Mouse (Mus musculus) urinary bladder, postnatal 10 days (tissue): ENCODE data around the gene Grid2.

Experiments
- DNase-seq: peaks from one replicate; pipeline ENCODE4 v3.0.0; 2022; ENCODE audit warnings: low spot score

Grid2 gene

DNA sequence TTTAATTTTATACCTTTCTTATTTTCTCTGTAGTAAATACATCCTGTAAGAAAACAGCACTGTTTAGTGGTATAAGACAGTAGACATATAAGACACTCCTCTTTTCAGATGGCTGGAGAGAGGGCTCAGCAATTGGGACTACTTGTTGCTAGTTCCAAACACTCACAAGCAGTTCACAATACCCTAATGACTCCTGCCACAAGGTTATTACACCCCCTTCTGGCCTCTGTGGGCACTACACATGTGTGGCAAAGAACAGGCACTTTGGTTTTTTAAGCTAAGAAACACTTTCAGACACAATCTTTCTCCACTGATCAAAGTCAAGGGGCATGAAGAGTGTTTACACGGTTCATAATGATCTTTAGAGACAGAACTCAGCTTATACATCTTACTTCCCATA lies 1352.3 kb downstream of the Grid2 start:
- no peak for DNase-seq

DNA sequence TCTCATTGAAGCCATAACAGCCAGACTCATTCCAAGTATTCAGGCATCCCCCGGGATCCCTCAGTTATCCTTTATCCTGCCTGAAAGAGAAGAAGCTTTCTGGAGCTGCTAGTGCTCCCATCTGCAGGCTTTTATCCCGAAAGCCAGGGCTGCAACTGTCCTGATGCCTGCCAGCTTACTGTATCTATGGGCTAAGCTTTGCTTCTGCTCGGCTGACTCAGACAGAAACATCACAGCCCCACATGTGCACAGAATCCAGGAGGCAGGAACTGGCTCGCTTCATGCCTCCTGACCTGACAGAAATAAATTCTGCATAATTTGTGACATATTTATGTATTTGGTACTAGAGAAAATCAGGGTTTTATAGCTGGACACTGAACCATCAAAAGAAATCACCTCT lies 1361.2 kb downstream of the Grid2 start:
- DNase-seq, result no peak

DNA sequence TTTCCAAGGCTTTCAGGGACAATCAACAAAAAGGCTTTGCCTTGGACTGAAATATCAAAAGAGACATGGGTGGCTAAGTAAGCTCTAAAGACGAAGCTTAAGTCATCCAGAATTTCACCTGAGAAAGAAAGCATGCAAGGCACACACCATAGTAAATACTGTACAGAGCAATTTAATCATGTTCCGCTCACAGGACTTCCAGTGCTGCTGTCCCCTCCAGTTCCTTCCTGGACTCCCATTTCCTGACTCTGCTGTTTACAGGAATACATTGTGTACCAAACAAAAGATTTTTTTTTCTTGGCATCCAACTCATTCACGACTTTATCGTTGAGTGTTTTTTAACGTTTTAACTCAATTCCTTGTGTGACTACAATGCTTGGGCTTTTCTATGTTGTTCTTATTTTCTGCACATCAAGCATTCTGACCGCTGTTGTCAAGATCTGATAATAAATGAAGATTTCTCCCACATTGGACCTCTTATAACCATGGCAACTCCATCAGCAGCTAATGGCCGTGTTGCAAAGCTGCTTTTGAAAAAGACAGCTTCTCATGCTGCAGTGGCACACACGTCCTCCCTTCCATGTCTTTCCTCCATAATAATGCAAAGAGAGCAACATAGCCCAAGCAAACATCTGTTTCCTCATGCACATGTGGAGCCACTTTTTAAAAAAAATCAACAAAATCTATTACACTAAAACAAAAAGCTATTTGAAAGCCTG lies 1361.9 kb downstream of the Grid2 start:
- DNase-seq, result no peak

DNA sequence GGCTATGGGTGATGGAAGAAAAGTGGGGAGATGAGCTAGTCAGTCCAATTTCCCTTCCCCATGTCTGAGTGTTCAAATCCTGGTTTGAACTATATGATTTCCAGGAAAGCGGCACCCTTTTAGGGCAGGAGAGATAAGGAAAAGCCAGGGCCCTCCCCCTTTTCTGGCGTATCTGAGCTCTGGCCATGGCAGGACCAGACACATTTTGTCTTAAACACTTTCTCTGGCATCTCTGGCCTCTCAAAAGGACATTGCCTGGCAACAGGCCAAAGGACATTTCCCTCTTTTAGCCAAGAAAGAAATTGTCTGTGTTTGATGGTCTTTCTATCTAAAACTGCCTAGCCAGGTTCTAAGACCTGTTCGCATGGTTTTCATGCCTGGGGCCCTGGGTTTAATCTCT lies 1367.7 kb downstream of the Grid2 start:
- DNase-seq, result no peak

DNA sequence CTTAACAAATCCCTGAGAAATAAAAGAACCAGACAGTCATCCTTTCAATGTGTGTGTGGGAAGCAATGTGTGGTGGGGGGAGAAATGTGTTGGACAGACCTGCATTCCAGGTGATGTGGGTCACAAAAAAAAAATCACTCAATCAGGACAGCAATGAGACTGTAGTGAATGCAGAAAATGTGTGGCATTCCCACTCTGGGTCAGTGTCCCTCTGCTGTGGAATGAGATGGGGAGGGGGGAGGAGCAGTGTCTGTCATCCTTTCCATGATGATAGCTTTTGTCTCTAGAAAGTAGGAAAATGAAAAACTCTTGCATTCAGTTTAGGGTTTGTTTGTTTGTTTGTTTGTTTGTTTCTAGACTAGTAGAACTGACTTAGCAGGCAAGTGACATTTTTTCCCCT lies 1392.0 kb downstream of the Grid2 start:
- DNase-seq, result no peak

DNA sequence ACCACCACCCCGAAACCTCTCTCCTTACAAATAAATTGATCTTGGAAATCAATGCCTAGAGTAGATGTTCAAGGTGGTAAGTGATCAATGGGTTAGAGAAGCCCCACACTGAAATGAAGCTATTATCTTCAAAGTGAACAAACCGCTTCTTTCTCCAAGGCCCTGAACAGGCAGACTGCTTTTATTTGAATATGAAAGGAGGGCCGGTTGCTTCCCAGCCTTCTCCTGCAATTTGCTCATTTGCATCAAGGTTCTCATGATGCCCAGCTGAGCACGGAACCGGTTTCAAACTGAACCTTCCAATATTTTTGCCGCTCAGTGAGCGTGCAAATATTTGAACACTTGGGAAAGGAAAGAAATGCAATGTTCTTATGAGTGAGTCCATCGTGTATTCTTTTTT lies 1392.5 kb downstream of the Grid2 start:
- DNase-seq, result no peak

DNA sequence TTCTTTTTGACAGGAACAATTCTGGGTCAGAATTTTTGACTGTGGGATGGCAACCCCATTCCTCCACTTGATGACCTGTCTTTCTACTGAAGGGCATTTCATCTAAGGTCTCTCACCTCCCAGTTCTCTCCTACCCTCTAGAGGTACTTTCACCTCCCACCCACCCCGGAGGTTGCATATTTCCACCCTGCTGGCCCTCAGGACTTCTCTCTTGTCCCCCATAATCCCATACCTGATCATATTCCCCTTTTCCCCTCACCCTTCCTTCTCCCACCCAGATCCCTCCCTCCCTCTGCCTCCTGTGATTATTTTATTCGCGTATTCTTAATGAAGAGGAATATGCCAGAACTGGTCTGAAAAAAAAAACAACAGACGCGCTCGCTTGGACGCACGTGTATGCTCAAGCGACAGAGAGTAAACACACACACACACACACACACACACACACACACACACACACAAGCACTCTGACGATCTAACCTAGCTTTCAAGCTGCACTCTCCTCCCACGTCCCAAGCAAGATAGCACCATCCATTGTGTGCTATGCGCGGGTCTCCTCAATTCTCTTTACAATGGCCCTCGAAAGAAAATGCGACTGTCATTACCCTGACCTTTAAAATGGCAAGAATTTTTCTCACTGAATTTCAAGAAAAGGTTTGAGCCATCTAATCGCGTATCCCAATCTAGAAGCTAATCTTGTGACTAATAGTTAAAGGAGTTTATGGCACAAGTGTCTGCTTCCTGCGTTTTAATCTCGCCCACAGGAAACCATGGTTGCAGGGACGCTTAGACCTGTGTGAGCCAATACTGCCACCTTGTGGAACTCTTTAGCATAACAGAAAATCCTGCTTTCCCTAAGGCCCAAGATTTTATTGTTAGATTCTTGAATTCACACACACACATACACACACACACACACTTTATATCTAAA lies 1393.9 kb downstream of the Grid2 start:
- DNase-seq, result no peak

DNA sequence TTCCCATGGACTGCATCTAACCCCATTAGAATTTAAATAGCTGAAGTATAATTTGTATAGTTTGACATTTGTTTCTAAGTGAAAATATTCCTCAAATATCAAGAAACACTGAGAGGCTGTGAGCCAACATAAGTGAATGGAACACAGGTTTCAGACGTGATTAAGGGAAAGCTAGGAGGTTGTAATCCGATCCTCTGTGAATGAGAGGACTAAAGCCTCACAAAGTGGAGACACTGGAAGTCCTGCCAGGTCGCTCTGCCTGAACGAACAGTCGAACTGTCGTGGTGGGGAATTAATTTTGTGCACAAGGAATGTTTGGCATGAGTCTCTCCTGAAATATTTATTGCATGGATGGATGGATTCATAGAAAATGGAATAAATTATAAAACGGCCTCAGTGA lies 1395.1 kb downstream of the Grid2 start:
- DNase-seq, result no peak

DNA sequence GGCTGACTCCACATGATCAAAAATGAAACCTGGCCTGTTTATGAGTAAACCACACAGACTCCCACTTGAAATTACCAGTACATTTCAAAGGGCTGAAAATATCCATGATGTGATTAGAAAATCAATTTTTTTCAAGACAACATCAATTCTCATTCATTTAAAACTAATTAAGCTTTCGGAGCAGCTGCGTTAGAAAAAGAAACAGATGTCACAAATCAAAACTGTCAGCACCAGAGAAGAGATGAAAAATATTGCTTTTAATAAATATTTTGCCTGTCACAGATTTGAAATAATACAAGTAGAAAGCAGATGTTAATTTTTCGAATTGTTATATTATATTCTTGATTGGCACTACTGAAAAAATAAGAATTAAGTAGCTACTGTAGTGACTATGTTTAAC lies 1415.3 kb downstream of the Grid2 start:
- no peak for DNase-seq

DNA sequence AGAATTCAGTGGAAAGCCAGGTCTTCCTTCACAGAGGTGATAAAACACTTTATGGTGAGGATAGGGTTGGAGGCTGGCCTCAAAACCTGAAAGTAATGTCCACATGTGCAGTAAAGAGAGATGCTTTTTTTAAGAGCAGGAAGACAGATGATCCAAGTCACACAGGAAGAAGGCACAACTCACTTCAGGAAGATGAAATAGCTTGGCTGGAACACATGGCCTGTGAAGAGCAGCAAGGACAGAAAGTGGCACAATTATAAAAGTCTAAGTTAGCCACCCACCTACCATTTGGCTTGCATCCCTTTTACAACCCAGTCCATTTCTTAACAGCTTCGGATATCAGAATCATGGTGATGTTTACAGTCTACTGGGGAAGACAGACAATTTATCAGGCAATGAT lies 1423.1 kb downstream of the Grid2 start:
- no peak for DNase-seq

DNA sequence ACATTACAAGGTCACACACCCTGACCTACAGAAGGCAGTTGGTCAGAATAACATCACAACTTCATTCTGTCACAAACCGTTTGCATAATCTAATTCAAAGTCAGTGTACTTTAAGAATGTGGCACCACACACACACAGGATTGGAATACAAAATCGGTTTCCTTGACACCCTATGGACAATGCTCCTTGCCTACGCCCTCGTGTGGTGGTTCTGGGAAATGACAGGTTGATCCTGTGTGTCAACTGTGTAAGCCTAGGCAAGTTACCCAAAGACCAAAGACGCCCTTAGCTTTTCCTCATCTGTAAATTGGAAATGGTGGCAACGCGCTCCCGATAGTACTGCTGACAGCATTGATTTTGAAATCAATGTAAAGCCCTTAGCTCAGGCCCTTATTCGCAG lies 1428.3 kb downstream of the Grid2 start:
- DNase-seq, result no peak

DNA sequence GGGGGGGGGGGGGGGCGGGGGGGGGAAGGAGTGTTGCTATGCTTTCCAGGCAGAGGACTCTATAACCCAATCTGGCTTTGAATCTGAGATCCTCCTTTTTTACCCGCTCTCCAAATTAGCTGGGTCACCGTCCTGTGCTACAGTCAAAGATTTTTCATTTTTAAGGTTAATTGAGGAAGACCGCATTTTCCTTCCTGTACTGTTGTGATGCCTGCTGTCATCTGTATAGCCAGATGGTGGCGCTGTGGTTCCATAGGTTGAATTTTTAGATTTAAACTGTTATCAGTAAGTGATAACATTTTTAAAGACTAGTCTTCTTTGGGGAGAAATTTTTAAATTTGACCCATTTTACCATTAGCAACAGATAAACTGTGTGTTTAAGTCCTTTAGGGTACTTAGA lies 1429.3 kb downstream of the Grid2 start:
- DNase-seq, result no peak

DNA sequence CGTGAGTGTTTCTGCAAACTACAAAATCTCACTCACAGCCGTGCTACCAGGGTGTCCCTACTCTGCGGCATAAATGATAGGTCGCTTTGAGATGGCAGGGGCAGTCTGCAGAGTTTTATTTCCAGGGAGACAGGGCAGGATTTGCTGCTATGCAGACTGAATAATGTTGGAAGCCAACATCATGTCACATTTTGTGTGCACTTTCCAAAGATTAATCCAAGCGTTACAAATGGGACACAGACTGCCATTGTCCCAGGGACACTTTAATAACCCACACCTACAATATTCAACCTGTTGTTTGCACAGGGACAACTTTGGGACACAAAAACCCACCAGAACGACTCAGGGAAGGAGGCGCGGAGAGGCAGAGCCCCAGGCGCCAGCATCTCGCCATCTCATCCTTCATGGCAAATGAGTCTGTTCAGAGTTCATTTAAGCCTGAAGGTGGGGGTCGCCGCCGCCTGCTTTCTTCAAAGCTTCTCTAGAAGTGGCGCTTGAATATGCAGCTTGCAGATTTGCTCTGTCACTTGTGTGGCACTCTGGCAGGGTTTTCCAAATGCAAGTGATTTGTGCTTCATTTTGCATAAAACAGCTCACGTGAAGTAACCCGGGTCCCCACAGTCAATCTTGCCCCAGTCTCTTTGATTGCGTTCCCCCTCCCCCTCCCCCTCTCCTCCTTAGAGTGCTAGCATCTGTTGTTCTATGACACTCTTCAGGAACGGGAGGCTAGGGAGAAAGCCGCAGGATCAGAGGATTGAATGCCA lies 1432.7 kb downstream of the Grid2 start:
- DNase-seq, result no peak

DNA sequence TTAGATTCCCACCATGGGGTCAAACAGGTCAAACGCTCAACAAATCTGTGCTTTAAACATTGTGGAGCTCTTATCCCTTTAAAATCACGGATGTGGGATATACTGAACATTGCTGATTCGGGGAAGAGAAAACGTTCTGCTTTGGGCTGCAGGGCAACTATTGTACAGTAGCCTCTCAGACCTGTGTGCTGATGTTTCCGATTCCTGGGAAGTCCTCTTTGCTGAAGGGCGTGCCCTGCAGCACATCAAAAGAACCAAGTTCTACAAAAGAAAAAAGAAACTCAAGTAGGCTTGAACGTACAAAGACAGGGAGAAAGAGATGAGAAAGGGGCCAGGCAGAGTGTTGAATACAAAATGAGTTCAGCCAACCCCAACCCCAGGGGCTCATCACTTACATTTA lies 1439.0 kb downstream of the Grid2 start:
- DNase-seq, result no peak

DNA sequence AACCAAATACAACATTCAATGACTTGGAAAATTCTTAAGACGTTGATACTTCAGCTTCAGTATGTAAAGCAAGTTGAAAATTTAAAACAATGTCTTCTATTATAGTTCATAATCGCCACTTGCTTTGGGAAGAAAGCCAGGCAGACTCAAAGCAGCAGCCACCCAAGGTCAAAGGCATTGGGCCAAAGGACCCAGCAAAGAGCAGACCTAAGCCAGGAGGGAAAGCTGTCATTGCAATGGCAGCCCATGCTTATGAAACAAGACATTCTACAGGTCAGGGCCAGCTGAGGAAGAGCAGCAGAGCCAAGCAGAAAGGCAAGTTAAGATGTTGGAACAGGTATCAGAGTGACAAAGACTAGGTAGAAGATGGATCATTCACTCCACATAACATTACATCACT lies 1448.0 kb downstream of the Grid2 start:
- no peak for DNase-seq

DNA sequence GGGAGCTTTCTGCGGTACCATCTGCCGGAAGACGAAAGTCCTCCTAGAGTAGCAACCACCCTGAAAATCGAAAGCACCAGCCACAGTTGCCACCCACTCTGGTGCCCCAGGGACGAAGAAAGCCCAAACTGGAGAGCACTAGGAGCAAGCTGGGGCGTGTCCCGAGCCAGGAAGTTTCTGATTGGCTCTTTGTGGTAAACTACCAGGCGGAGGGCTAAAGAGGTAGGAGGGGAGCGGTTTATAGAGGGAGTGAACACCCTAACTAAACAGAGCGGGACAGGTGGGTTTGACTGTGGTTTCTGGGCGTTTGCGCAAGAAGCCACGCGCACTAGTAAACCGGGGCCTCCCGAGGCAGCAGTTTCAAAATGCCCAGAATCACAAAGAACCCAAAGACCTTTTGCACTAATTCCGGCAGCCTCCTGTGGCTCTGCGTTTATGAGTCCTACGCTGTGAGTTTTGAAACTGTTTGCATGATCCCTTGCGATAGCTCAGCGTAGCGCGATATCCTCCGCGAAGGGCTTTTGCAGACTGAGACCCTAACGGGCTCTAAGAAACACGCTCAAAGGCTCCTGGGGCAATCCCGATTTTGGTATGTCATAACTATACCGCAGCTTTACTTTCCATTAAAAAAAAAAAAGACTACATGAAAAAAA lies 1472.2 kb downstream of the Grid2 start:
- no peak for DNase-seq

DNA sequence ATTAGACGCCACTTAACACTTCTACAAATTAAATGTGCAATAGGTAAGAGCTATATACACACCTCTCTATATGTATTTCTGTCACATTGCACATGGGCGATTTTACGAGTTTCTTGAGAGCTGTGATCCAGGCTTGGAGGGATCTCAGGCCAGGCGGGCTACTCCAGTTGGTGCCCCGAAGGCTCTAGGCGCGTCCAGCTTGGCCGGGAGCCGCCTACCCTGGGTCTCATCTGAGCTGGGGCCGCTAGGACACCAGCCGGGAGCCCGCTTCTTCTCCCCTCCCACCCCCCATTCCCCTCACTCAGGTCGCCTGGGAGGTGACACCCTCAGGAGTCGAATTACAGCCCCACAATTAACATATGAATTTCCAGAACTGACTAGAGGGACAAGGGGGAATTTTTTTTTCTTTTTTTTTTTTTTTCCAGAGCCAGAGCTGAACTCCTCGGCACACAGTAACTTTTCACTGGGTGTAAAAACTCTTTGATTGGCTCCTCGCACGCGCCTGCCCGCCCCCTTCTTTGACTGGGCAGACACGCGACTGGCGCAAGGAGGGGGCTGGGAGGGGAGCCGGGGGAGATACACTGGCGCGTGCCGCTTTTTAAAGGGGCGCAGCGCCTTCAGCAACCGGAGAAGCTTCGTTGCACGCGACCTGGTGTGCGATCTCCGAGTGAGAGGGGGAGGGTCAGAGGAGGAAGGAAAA lies 1473.0 kb downstream of the Grid2 start, which contains the start of gene Atoh1:
Gene Atoh1 (plus strand): TSS at position 627 of the 700 bp plus-strand sequence.
- DNase-seq, result no peak

DNA sequence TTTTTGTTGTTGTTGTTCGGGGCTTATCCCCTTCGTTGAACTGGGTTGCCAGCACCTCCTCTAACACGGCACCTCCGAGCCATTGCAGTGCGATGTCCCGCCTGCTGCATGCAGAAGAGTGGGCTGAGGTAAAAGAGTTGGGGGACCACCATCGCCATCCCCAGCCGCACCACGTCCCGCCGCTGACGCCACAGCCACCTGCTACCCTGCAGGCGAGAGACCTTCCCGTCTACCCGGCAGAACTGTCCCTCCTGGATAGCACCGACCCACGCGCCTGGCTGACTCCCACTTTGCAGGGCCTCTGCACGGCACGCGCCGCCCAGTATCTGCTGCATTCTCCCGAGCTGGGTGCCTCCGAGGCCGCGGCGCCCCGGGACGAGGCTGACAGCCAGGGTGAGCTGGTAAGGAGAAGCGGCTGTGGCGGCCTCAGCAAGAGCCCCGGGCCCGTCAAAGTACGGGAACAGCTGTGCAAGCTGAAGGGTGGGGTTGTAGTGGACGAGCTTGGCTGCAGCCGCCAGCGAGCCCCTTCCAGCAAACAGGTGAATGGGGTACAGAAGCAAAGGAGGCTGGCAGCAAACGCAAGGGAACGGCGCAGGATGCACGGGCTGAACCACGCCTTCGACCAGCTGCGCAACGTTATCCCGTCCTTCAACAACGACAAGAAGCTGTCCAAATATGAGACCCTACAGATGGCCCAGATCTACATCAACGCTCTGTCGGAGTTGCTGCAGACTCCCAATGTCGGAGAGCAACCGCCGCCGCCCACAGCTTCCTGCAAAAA lies 1473.7 kb downstream of the Grid2 start:
- no peak for DNase-seq

DNA sequence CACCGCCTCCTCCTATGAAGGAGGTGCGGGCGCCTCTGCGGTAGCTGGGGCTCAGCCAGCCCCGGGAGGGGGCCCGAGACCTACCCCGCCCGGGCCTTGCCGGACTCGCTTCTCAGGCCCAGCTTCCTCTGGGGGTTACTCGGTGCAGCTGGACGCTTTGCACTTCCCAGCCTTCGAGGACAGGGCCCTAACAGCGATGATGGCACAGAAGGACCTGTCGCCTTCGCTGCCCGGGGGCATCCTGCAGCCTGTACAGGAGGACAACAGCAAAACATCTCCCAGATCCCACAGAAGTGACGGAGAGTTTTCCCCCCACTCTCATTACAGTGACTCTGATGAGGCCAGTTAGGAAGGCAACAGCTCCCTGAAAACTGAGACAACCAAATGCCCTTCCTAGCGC lies 1474.4 kb downstream of the Grid2 start:
- DNase-seq, result no peak

DNA sequence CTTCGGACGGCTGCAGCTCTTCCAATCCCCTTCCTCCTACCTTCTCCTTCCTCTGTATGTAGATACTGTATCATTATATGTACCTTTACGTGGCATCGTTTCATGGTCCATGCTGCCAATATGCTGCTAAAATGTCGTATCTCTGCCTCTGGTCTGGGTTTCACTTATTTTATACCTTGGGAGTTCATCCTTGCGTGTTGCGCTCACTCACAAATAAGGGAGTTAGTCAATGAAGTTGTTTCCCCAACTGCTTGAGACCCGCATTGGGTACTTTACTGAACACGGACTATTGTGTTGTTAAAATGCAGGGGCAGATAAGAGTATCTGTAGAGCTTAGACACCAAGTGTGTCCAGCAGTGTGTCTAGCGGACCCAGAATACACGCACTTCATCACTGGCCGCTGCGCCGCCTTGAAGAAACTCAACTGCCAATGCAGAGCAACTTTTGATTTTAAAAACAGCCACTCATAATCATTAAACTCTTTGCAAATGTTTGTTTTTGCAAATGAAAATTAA lies 1474.9 kb downstream of the Grid2 start:
- DNase-seq, result no peak
